Comparison of ENCODE assay signal across 8 mouse cellular contexts in genomic region chr6:34371700-34372351, GRCm38 (mm10). TPM values are rescaled to one million over a fixed set of nuclear protein-coding genes. Genes with fewer than 3 reads are reported as not detected.
A peak's percentile ranks its signal among the peaks of the same experiment; 100 is the strongest.
DNase-seq lines count a peak whose midpoint lies in the region; ATAC-seq and TF ChIP-seq lines count a peak whose summit lies in the region.

No protein-coding gene starts in this region.

- 0 out of 2 replicates have a peak, but pooled peaks have one; percentile 24 for ATAC-seq in forebrain, embryonic 13.5 days
- ATAC-seq in heart, postnatal 0 days (ENCODE audit: insufficient read depth, low read depth): no peak
- ATAC-seq in liver, embryonic 15.5 days (ENCODE audit: insufficient read depth): no peak
- ATAC-seq in neural tube, embryonic 11.5 days (ENCODE audit: insufficient read depth, low FRiP score, low TSS enrichment): no peak
- peak; percentile 56 for ATAC-seq in stomach, postnatal 0 days (ENCODE audit: low FRiP score, low TSS enrichment)

- peak overlapping the region; percentile 38; the same call in 1 of the 2 replicates for H3K9ac ChIP-seq in ES-Bruce4 (ENCODE audit: low read depth, poor library complexity, severe bottlenecking)
- no peak overlapping the region for H3K9ac ChIP-seq in forebrain, embryonic 13.5 days
- H3K9ac ChIP-seq in heart, postnatal 0 days (replicated peaks; ENCODE audit: low read depth, low read length): no peak overlapping the region
- no peak overlapping the region for H3K9ac ChIP-seq in liver, embryonic 15.5 days
- H3K9ac ChIP-seq in neural tube, embryonic 11.5 days (ENCODE audit: low read length): no peak overlapping the region; the same call in 1 of the 2 replicates
- H3K9ac ChIP-seq in stomach, postnatal 0 days (ENCODE audit: low read length): no peak overlapping the region

- DNase-seq in c-Kit-positive CD71-positive TER-119-negative erythroid progenitor cells, embryonic 14.5 days (ENCODE audit: low read depth): peak; percentile 83
- DNase-seq in heart, postnatal 0 days (ENCODE audit: low spot score): peak; percentile 47
- DNase-seq in kidney, postnatal 4 days: peak; percentile 81 to 85
- peak; percentile 72 for DNase-seq in neural tube, embryonic 11.5 days (ENCODE audit: low spot score)
- DNase-seq in stomach, postnatal 0 days (ENCODE audit: low spot score): peak; percentile 75

- H3K27ac ChIP-seq in ES-Bruce4 (ENCODE audit: insufficient read depth, low read length): no peak overlapping the region
- H3K27ac ChIP-seq in forebrain, embryonic 13.5 days: no peak overlapping the region
- no peak overlapping the region for H3K27ac ChIP-seq in heart, postnatal 0 days (ENCODE audit: low read depth)
- H3K27ac ChIP-seq in liver, embryonic 15.5 days (replicated peaks): no peak overlapping the region
- H3K27ac ChIP-seq in neural tube, embryonic 11.5 days (ENCODE audit: low read depth, low read length): no peak overlapping the region
- H3K27ac ChIP-seq in stomach, postnatal 0 days (replicated peaks): no peak overlapping the region

- TF ChIP-seq CTCF in ES-Bruce4 (IDR thresholded peaks at IDR 0.05; ENCODE audit: low read depth, low read length): peak; percentile 11
- peak; percentile 74 for TF ChIP-seq CTCF in heart, postnatal 0 days (IDR thresholded peaks at IDR 0.05; ENCODE audit: low read depth)
- peak; percentile 87 for TF ChIP-seq CTCF in stomach, postnatal 0 days (IDR thresholded peaks at IDR 0.05; ENCODE audit: low read depth)

- H3K36me3 ChIP-seq in ES-Bruce4 (ENCODE audit: control insufficient read depth, insufficient read depth, low read length, poor library complexity, severe bottlenecking): no peaks in the 10 kb centered on the region
- H3K36me3 ChIP-seq in forebrain, embryonic 13.5 days (ENCODE audit: poor library complexity, severe bottlenecking): no peaks in the 10 kb centered on the region
- H3K36me3 ChIP-seq in heart, postnatal 0 days (replicated peaks; ENCODE audit: control insufficient read depth, insufficient read depth, low read length): no peaks in the 10 kb centered on the region
- no peaks in the 10 kb centered on the region for H3K36me3 ChIP-seq in liver, embryonic 15.5 days (replicated peaks)
- H3K36me3 ChIP-seq in neural tube, embryonic 11.5 days (ENCODE audit: control insufficient read depth, insufficient read depth, low read length): no peaks in the 10 kb centered on the region
- H3K36me3 ChIP-seq in stomach, postnatal 0 days (ENCODE audit: control insufficient read depth, insufficient read depth, low read length): no peaks in the 10 kb centered on the region

- 23% methylated on average over 18 of the region's 18 CpGs for WGBS in forebrain, embryonic 13.5 days
- WGBS in heart, postnatal 0 days: 20% methylated on average over 18 of the region's 18 CpGs
- WGBS in liver, embryonic 15.5 days (ENCODE audit: insufficient replicate concordance): 19% methylated on average over 18 of the region's 18 CpGs
- WGBS in neural tube, embryonic 11.5 days: 28% methylated on average over 18 of the region's 18 CpGs
- WGBS in stomach, postnatal 0 days: 17% methylated on average over 18 of the region's 18 CpGs

- no peak for TF ChIP-seq POLR2A in ES-Bruce4 (IDR thresholded peaks at IDR 0.05; ENCODE audit: insufficient read depth, low read length)

- no peaks in the 10 kb centered on the region for H3K27me3 ChIP-seq in ES-Bruce4 (ENCODE audit: control insufficient read depth, insufficient read depth, low read length, poor library complexity, severe bottlenecking)
- no peaks in the 10 kb centered on the region for H3K27me3 ChIP-seq in forebrain, embryonic 13.5 days
- no peaks in the 10 kb centered on the region for H3K27me3 ChIP-seq in heart, postnatal 0 days (ENCODE audit: control insufficient read depth, insufficient read depth, low read length)
- H3K27me3 ChIP-seq in liver, embryonic 15.5 days: peaks cover 6% of the 10 kb centered on the region; the same call in 1 of the 2 replicates
- no peaks in the 10 kb centered on the region for H3K27me3 ChIP-seq in neural tube, embryonic 11.5 days (ENCODE audit: control insufficient read depth, insufficient read depth, low read length)
- H3K27me3 ChIP-seq in stomach, postnatal 0 days (ENCODE audit: control insufficient read depth, insufficient read depth, low read length): no peaks in the 10 kb centered on the region

- H3K4me2 ChIP-seq in forebrain, embryonic 13.5 days: peak overlapping the region; percentile 35
- peak overlapping the region; percentile 47 for H3K4me2 ChIP-seq in heart, postnatal 0 days (ENCODE audit: low read depth, low read length)
- peak overlapping the region; percentile 35 for H3K4me2 ChIP-seq in liver, embryonic 15.5 days
- H3K4me2 ChIP-seq in neural tube, embryonic 11.5 days (ENCODE audit: low read depth): peak overlapping the region; percentile 22; the same call in 1 of the 2 replicates
- peak overlapping the region; percentile 12; the same call in 1 of the 2 replicates for H3K4me2 ChIP-seq in stomach, postnatal 0 days (replicated peaks; ENCODE audit: low read depth)

- H3K4me3 ChIP-seq in ES-Bruce4 (ENCODE audit: low read depth, low read length): no peak overlapping the region
- H3K4me3 ChIP-seq in forebrain, embryonic 13.5 days: no peak overlapping the region
- H3K4me3 ChIP-seq in heart, postnatal 0 days (ENCODE audit: low read depth, low read length): no peak overlapping the region
- H3K4me3 ChIP-seq in liver, embryonic 15.5 days (replicated peaks): no peak overlapping the region
- H3K4me3 ChIP-seq in neural tube, embryonic 11.5 days (ENCODE audit: low read depth, low read length): no peak overlapping the region
- no peak overlapping the region for H3K4me3 ChIP-seq in stomach, postnatal 0 days (ENCODE audit: low read depth, low read length)

- no peaks in the 10 kb centered on the region for H3K9me3 ChIP-seq in ES-Bruce4 (replicated peaks; ENCODE audit: control insufficient read depth, insufficient read depth, low read length, poor library complexity, severe bottlenecking)
- no peaks in the 10 kb centered on the region for H3K9me3 ChIP-seq in forebrain, embryonic 13.5 days (replicated peaks)
- H3K9me3 ChIP-seq in heart, postnatal 0 days (replicated peaks; ENCODE audit: control insufficient read depth, low read length): no peaks in the 10 kb centered on the region
- no peaks in the 10 kb centered on the region for H3K9me3 ChIP-seq in liver, embryonic 15.5 days (replicated peaks)
- H3K9me3 ChIP-seq in neural tube, embryonic 11.5 days (ENCODE audit: control insufficient read depth, low read length): no peaks in the 10 kb centered on the region
- H3K9me3 ChIP-seq in stomach, postnatal 0 days (ENCODE audit: control insufficient read depth, low read length): no peaks in the 10 kb centered on the region

- TF ChIP-seq EP300 in ES-Bruce4 (IDR thresholded peaks at IDR 0.05; ENCODE audit: insufficient read depth, low read depth, low read length): no peak
- no peak for TF ChIP-seq EP300 in heart, postnatal 0 days (IDR thresholded peaks at IDR 0.05; ENCODE audit: low read depth)
- no peak for TF ChIP-seq EP300 in stomach, postnatal 0 days (optimal IDR thresholded peaks at IDR 0.05)

- H3K4me1 ChIP-seq in ES-Bruce4 (ENCODE audit: control insufficient read depth, insufficient read depth, low read length): no peaks in the 10 kb centered on the region
- no peaks in the 10 kb centered on the region for H3K4me1 ChIP-seq in forebrain, embryonic 13.5 days
- no peaks in the 10 kb centered on the region for H3K4me1 ChIP-seq in heart, postnatal 0 days (ENCODE audit: control insufficient read depth, insufficient read depth)
- H3K4me1 ChIP-seq in liver, embryonic 15.5 days (replicated peaks): no peaks in the 10 kb centered on the region
- no peaks in the 10 kb centered on the region for H3K4me1 ChIP-seq in neural tube, embryonic 11.5 days (ENCODE audit: control insufficient read depth, insufficient read depth, low read length)
- H3K4me1 ChIP-seq in stomach, postnatal 0 days (replicated peaks; ENCODE audit: control insufficient read depth, insufficient read depth): no peaks in the 10 kb centered on the region

RNA-seq across cellular contexts. Expression of gene Akr1b10, which starts 12.2 kb away (rescaled TPM):
- polyA plus RNA-seq in ES-Bruce4 (2011; ENCODE audit: insufficient read depth, insufficient read length, low read depth, missing spikeins): 16.5 and 16.9 TPM in 2 replicates
- 7.1 and 8.0 TPM in 2 replicates for polyA plus RNA-seq in forebrain, embryonic 13.5 days (2015; fragmentation: Nextera tagmentation; extraction: Ambion mirVana)
- 58.1 and 67.8 TPM in 2 replicates for total RNA-seq in heart, postnatal 0 days (2014; rRNA removed; ENCODE audit: low replicate concordance)
- 69.7 and 75.3 TPM in 2 replicates for polyA plus RNA-seq in heart, postnatal 0 days (2015; fragmentation: Nextera tagmentation; extraction: Ambion mirVana)
- 7.0 and 8.7 TPM in 2 replicates for polyA plus RNA-seq in liver, embryonic 15.5 days (2015; fragmentation: Nextera tagmentation; extraction: Ambion mirVana)
- 15.1 and 15.3 TPM in 2 replicates for polyA plus RNA-seq in neural tube, embryonic 11.5 days (2014; fragmentation: Nextera tagmentation; extraction: Ambion mirVana)
- polyA plus RNA-seq in stomach, postnatal 0 days (2015; fragmentation: Nextera tagmentation; extraction: Ambion mirVana): 18.3 and 20.0 TPM in 2 replicates

RNA-seq across cellular contexts. Expression of gene Akr1b8, which starts 17.9 kb away (rescaled TPM):
- polyA plus RNA-seq in ES-Bruce4 (2011; ENCODE audit: insufficient read depth, insufficient read length, low read depth, missing spikeins): 4.0 and 4.8 TPM in 2 replicates
- 7.4 and 10.8 TPM in 2 replicates for polyA plus RNA-seq in forebrain, embryonic 13.5 days (2015; fragmentation: Nextera tagmentation; extraction: Ambion mirVana)
- 1.3 and 15.4 TPM in 2 replicates for total RNA-seq in heart, postnatal 0 days (2014; rRNA removed; ENCODE audit: low replicate concordance)
- 8.5 and 9.7 TPM in 2 replicates for polyA plus RNA-seq in heart, postnatal 0 days (2015; fragmentation: Nextera tagmentation; extraction: Ambion mirVana)
- 4.4 and 4.8 TPM in 2 replicates for polyA plus RNA-seq in liver, embryonic 15.5 days (2015; fragmentation: Nextera tagmentation; extraction: Ambion mirVana)
- polyA plus RNA-seq in neural tube, embryonic 11.5 days (2014; fragmentation: Nextera tagmentation; extraction: Ambion mirVana): 22.8 and 23.0 TPM in 2 replicates
- 96.1 and 112 TPM in 2 replicates for polyA plus RNA-seq in stomach, postnatal 0 days (2015; fragmentation: Nextera tagmentation; extraction: Ambion mirVana)

RNA-seq across cellular contexts. Expression of gene Akr1b7, which starts 40.3 kb away (rescaled TPM):
- polyA plus RNA-seq in ES-Bruce4 (2011; ENCODE audit: insufficient read depth, insufficient read length, low read depth, missing spikeins): 0.48 and 0.55 TPM in 2 replicates
- not detected in 2 replicates for polyA plus RNA-seq in forebrain, embryonic 13.5 days (2015; fragmentation: Nextera tagmentation; extraction: Ambion mirVana)
- 0.27 TPM in 1 of 2 replicates, not detected in the other for total RNA-seq in heart, postnatal 0 days (2014; rRNA removed; ENCODE audit: low replicate concordance)
- polyA plus RNA-seq in heart, postnatal 0 days (2015; fragmentation: Nextera tagmentation; extraction: Ambion mirVana): 0.08 and 0.31 TPM in 2 replicates
- 17.6 and 18.1 TPM in 2 replicates for polyA plus RNA-seq in liver, embryonic 15.5 days (2015; fragmentation: Nextera tagmentation; extraction: Ambion mirVana)
- polyA plus RNA-seq in neural tube, embryonic 11.5 days (2014; fragmentation: Nextera tagmentation; extraction: Ambion mirVana): 0.24 TPM in 1 of 2 replicates, not detected in the other
- 0.17 and 1.2 TPM in 2 replicates for polyA plus RNA-seq in stomach, postnatal 0 days (2015; fragmentation: Nextera tagmentation; extraction: Ambion mirVana)

RNA-seq across cellular contexts. Expression of gene Akr1b3, which starts 54.5 kb away (rescaled TPM):
- polyA plus RNA-seq in ES-Bruce4 (2011; ENCODE audit: insufficient read depth, insufficient read length, low read depth, missing spikeins): 143 and 148 TPM in 2 replicates
- polyA plus RNA-seq in forebrain, embryonic 13.5 days (2015; fragmentation: Nextera tagmentation; extraction: Ambion mirVana): 118 and 122 TPM in 2 replicates
- total RNA-seq in heart, postnatal 0 days (2014; rRNA removed; ENCODE audit: low replicate concordance): 142 and 175 TPM in 2 replicates
- polyA plus RNA-seq in heart, postnatal 0 days (2015; fragmentation: Nextera tagmentation; extraction: Ambion mirVana): 163 and 165 TPM in 2 replicates
- 40.0 and 43.5 TPM in 2 replicates for polyA plus RNA-seq in liver, embryonic 15.5 days (2015; fragmentation: Nextera tagmentation; extraction: Ambion mirVana)
- 206 and 208 TPM in 2 replicates for polyA plus RNA-seq in neural tube, embryonic 11.5 days (2014; fragmentation: Nextera tagmentation; extraction: Ambion mirVana)
- polyA plus RNA-seq in stomach, postnatal 0 days (2015; fragmentation: Nextera tagmentation; extraction: Ambion mirVana): 188 TPM in 2 replicates

Comparison
In these comparisons a context has a peak if more than half of its experiments do, and no peak if none do; other contexts are left out.
1. CTCF ChIP-seq: peak in every context shown above with its lines; median percentile 87 in stomach, postnatal 0 days; 74 in heart, postnatal 0 days; 11 in ES-Bruce4.
2. ATAC-seq: peak in forebrain, embryonic 13.5 days (single experiment) and stomach, postnatal 0 days (single experiment); none in heart, postnatal 0 days (single experiment), liver, embryonic 15.5 days (single experiment) and neural tube, embryonic 11.5 days (single experiment).
3. Peak in every context shown above with its lines, with median percentiles within 50 percentile points of each other: DNase-seq and H3K4me2 ChIP-seq.